Mouse (Mus musculus) liver, embryonic 14.5 days (tissue): ENCODE data around the gene Lipt2. TPM values are rescaled to one million over a fixed set of nuclear protein-coding genes. Genes with fewer than 3 reads are reported as not detected.

Source experiments
- ATAC-seq: fragments of 200-750 bp; cut with Nextera tagmentation; 2 replicates; pipeline ENCODE4 v1.8.0; 2017; ENCODE audit warnings: moderate number of reproducible peaks, mild to moderate bottlenecking, moderate library complexity; ENCODE audit not compliant: insufficient read depth
- DNase-seq, 3 experiments: peaks; one replicate each; pipeline ENCODE4 v3.0.0-alpha.2; 2012 to 2013; ENCODE audit warnings: low read depth in 3 of 3, low spot score in 3 of 3
- H3K27ac ChIP-seq: fragments of 300-500 bp; sonication (generic); 2 replicates; pipeline ENCODE4 v1.5.1; 2014; ENCODE audit warnings: moderate library complexity, mild to moderate bottlenecking, control low read depth, inconsistent platforms
- H3K27me3 ChIP-seq: fragments of 300-500 bp; sonication (generic); 2 replicates; pipeline ENCODE4 v1.6.1; 2014; ENCODE audit warnings: mild to moderate bottlenecking, low read length, moderate library complexity; ENCODE audit not compliant: control insufficient read depth, insufficient read depth
- H3K36me3 ChIP-seq: fragments of 300-500 bp; sonication (generic); replicated peaks from 2 replicates; pipeline ENCODE4 v1.6.1; 2014; ENCODE audit warnings: low read depth; ENCODE audit not compliant: control insufficient read depth, insufficient read depth
- H3K4me1 ChIP-seq, 2 experiments: fragments of 200-500 bp in 1 of 2; fragments of 300-500 bp in 1 of 2; sonication (generic) in 1 of 2; replicated peaks; 2 replicates each; pipeline ENCODE4 v1.6.1; 2012 to 2014; ENCODE audit warnings: antibody characterized with exemption in 1 of 2, inconsistent platforms in 1 of 2, low read length in 1 of 2; ENCODE audit not compliant: control insufficient read depth in 2 of 2, insufficient read depth in 2 of 2
- H3K4me2 ChIP-seq: fragments of 300-500 bp; sonication (generic); 2 replicates; pipeline ENCODE4 v1.6.1; 2014; ENCODE audit warnings: low read depth, mild to moderate bottlenecking, control low read depth, moderate library complexity
- H3K4me3 ChIP-seq, 2 experiments: fragments of 200-500 bp in 1 of 2; fragments of 300-500 bp in 1 of 2; sonication (generic) in 1 of 2; 2 replicates each; pipeline ENCODE4 v1.5.1; 2012 to 2014; ENCODE audit warnings: low read depth in 2 of 2, low read length in 2 of 2, mild to moderate bottlenecking in 2 of 2, control low read depth in 1 of 2, inconsistent platforms in 1 of 2, moderate library complexity in 1 of 2; ENCODE audit not compliant: insufficient read depth in 1 of 2
- H3K9ac ChIP-seq: fragments of 300-500 bp; sonication (generic); replicated peaks from 2 replicates; pipeline ENCODE4 v1.6.1; 2014; ENCODE audit warnings: mild to moderate bottlenecking, control low read depth, moderate library complexity
- H3K9me3 ChIP-seq: fragments of 300-500 bp; sonication (generic); 2 replicates; pipeline ENCODE4 v1.6.1; 2016; ENCODE audit warnings: low read length, mixed read lengths; ENCODE audit not compliant: control insufficient read depth
- CTCF ChIP-seq: IDR thresholded peaks from 2 replicates; pipeline ENCODE4 v1.5.1; 2016; ENCODE audit warnings: antibody characterized with exemption, low read depth, control low read depth
- EP300 ChIP-seq: IDR thresholded peaks from 2 replicates; pipeline ENCODE4 v1.6.1; 2016; ENCODE audit warnings: antibody characterized with exemption, low read depth
- WGBS: fragments of 180-500 bp; shearing (Covaris S2); extraction: QIAGEN DNeasy Blood & Tissue Kit; methylation state at CpG from one replicate; pipeline ENCODE4 v1.1.7; 2014; ENCODE audit not compliant: insufficient replicate concordance; 5-methylcytosine and 5-hydroxymethylcytosine counted together
- polyA plus RNA-seq, 2 experiments: library from polyadenylated mRNA; depleted of rRNA in 1 of 2; stranded (reverse) in 1 of 2; unstranded in 1 of 2; fragments of >200 nt; fragmentation: Nextera tagmentation in 1 of 2; extraction: Ambion mirVana in 1 of 2; gene quantifications; 2 replicates each; pipeline versions ENCODE4 v1.2.1 to v1.2.3; 2012 to 2014

The Lipt2 gene
- polyA plus RNA-seq, 2 experiments: 2.8 to 5.6 TPM

GRCm38 (mm10) chr7:100121376-100121789 lies 37.7 kb upstream of the Lipt2 start, which contains the start of gene Pold3:
Gene Pold3 (minus strand): TSS chr7:100121565.
- H3K4me2 ChIP-seq: peak within 1 kb of the TSS; percentile 71
- peaks cover 2% of the 10 kb centered on the region; the same call in 1 of the 2 replicates for H3K9me3 ChIP-seq
- peak within 1 kb of the TSS; percentile 73 for H3K27ac ChIP-seq
- no peak; the same call in 1 of the 2 replicates for TF ChIP-seq CTCF
- peak; percentile 10; the same call in 1 of the 2 replicates for TF ChIP-seq EP300
- WGBS: under 1% methylated on average over 33 of the region's 33 CpGs
- H3K4me1 ChIP-seq: peaks cover 5 to 8% of the 10 kb centered on the region in 2 experiments; a peak in 3 of 4 replicates
- peaks cover 27% of the 10 kb centered on the region for H3K36me3 ChIP-seq
- H3K9ac ChIP-seq: peak within 1 kb of the TSS; percentile 95
- H3K4me3 ChIP-seq: peak within 1 kb of the TSS; percentile 87 to 88
- no peaks in the 10 kb centered on the region for H3K27me3 ChIP-seq
- peak; percentile 98 for ATAC-seq
- peak; percentile 93 to 94 (median 94) for DNase-seq

GRCm38 (mm10) chr7:100123486-100123885 lies 35.6 kb upstream of the Lipt2 start:
- peak; percentile 30 to 43 (median 38) for DNase-seq

GRCm38 (mm10) chr7:100124211-100124610 lies 34.9 kb upstream of the Lipt2 start:
- H3K4me1 ChIP-seq: peaks cover 5 to 8% of the 10 kb centered on the region in 2 experiments; a peak in 3 of 4 replicates
- no peak overlapping the region for H3K9ac ChIP-seq
- TF ChIP-seq CTCF: peak; percentile 87
- no peak for TF ChIP-seq EP300
- H3K4me3 ChIP-seq: no peak overlapping the region
- H3K27me3 ChIP-seq: no peaks in the 10 kb centered on the region
- H3K36me3 ChIP-seq: peaks cover 4% of the 10 kb centered on the region
- H3K27ac ChIP-seq: no peak overlapping the region
- DNase-seq (peak in 2 of 3 experiments; percentile 34 to 54), ATAC-seq (no peak)
- no peak overlapping the region for H3K4me2 ChIP-seq
- peaks cover 2% of the 10 kb centered on the region; the same call in 1 of the 2 replicates for H3K9me3 ChIP-seq
- 56% methylated on average over 2 of the region's 2 CpGs for WGBS

More at GRCm38 (mm10) chr7:100123486-100123885, 35.6 kb upstream of the Lipt2 start:
- H3K27ac ChIP-seq: no peak overlapping the region
- H3K27me3 ChIP-seq: no peaks in the 10 kb centered on the region
- peaks cover 2% of the 10 kb centered on the region; the same call in 1 of the 2 replicates for H3K9me3 ChIP-seq
- H3K4me3 ChIP-seq: no peak overlapping the region
- WGBS: 39% methylated on average over 6 of the region's 6 CpGs
- H3K4me2 ChIP-seq: no peak overlapping the region
- peak; percentile 84 for TF ChIP-seq CTCF
- no peak for TF ChIP-seq EP300
- H3K4me1 ChIP-seq: peaks cover 5 to 8% of the 10 kb centered on the region in 2 experiments; a peak in 3 of 4 replicates
- H3K9ac ChIP-seq: no peak overlapping the region
- H3K36me3 ChIP-seq: peaks cover 10% of the 10 kb centered on the region
- no peak for ATAC-seq

DNA sequence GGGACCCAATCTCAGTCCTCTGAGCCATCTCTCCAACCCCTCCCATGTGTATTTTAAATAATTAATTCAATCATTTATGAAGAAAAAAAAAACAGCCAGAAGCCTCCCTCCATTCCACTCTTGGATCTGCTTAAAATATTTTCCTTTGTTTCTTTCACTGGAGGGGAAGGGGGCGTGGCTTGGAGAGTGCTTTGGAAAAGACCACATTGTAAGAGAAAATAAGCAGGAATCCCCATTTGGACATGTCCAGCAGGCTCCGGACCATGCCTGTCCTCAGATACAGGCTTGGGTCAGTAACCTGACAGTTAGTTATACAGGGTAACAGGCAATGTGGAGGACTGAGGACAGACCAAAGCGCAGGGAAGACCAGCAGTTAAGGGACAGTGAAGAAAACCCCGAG lies 33.9 kb upstream of the Lipt2 start:
- DNase-seq (no peak), ATAC-seq (no peak)
- Histone ChIP-seq H3K4me2 (no peak overlapping the region), H3K9me3 (peaks cover 2% of the 10 kb centered on the region; the same call in 1 of the 2 replicates), H3K27me3 (no peaks in the 10 kb centered on the region), H3K36me3 (no peaks in the 10 kb centered on the region), H3K9ac (no peak overlapping the region), H3K4me1 (peaks cover under 1 to 3% of the 10 kb centered on the region in 2 experiments; a peak in 2 of 4 replicates), H3K27ac (no peak overlapping the region), H3K4me3 (no peak overlapping the region)
- WGBS: 55% methylated on average over 4 of the region's 4 CpGs
- TF ChIP-seq EP300: no peak
- no peak for TF ChIP-seq CTCF

- Histone ChIP-seq H3K36me3 (no peaks in the 10 kb centered on the region), H3K9ac (no peak overlapping the region), H3K4me1 (peaks cover 0 to 3% of the 10 kb centered on the region in 2 experiments; a peak in 1 of 4 replicates), H3K9me3 (peaks cover 2% of the 10 kb centered on the region; the same call in 1 of the 2 replicates), H3K27ac (no peak overlapping the region), H3K4me2 (no peak overlapping the region), H3K27me3 (no peaks in the 10 kb centered on the region), H3K4me3 (no peak overlapping the region)
- no peak for ATAC-seq
- TF ChIP-seq EP300 (no peak), CTCF (no peak)
- DNase-seq: no peak
- WGBS: 69% methylated on average over 7 of the region's 7 CpGs
These were observed 32.6 kb upstream of the Lipt2 start for GRCm38 (mm10) chr7:100126514-100126913.
